Mouse (Mus musculus) ES-E14 (cell line): ENCODE measurements around the gene Lpcat2b. TPM values are rescaled to one million over a fixed set of nuclear protein-coding genes. Genes with fewer than 3 reads are reported as not detected.

Experiments used
- DNase-seq: peaks from one replicate; pipeline ENCODE4 v3.0.0-alpha.2; 2013; ENCODE audit warnings: low read depth, low spot score
- H3K27ac ChIP-seq: 2 replicates; pipeline ENCODE4 v1.5.1; 2012; ENCODE audit warnings: low read depth, mild to moderate bottlenecking, low read length, moderate library complexity, mixed read lengths; ENCODE audit not compliant: poor library complexity, insufficient read depth, severe bottlenecking
- H3K36me3 ChIP-seq: 2 replicates; pipeline ENCODE4 v1.6.1; 2012; ENCODE audit warnings: mild to moderate bottlenecking, low read length, moderate library complexity, mixed read lengths; ENCODE audit not compliant: control insufficient read depth, poor library complexity, insufficient read depth, severe bottlenecking
- H3K4me1 ChIP-seq, 2 experiments: fragments of 150-350 bp in 1 of 2; sonication (generic) in 1 of 2; 2 replicates each; pipeline ENCODE4 v1.6.1; 2012; ENCODE audit warnings: low read length in 2 of 2, mild to moderate bottlenecking in 1 of 2, mixed read lengths in 1 of 2; ENCODE audit not compliant: control insufficient read depth in 2 of 2, insufficient read depth in 2 of 2, poor library complexity in 1 of 2
- H3K4me3 ChIP-seq, 2 experiments: fragments of 150-350 bp in 1 of 2; sonication (generic) in 1 of 2; 2 replicates each; pipeline ENCODE4 v1.5.1; 2012; ENCODE audit warnings: low read length in 2 of 2, low read depth in 1 of 2, mild to moderate bottlenecking in 1 of 2, mixed read lengths in 1 of 2; ENCODE audit not compliant: insufficient read depth in 1 of 2, poor library complexity in 1 of 2, severe bottlenecking in 1 of 2
- H3K9ac ChIP-seq: 2 replicates; pipeline ENCODE4 v1.6.1; 2012; ENCODE audit warnings: low read depth, mild to moderate bottlenecking, low read length, mixed read lengths; ENCODE audit not compliant: poor library complexity, insufficient read depth, severe bottlenecking
- H3K9me3 ChIP-seq: fragments of 150-350 bp; sonication (generic); 2 replicates; pipeline ENCODE4 v1.6.1; 2012; ENCODE audit warnings: low read depth, mild to moderate bottlenecking, low read length; ENCODE audit not compliant: control insufficient read depth, insufficient read depth
- CHD2 ChIP-seq: IDR thresholded peaks from 2 replicates; pipeline ENCODE4 v1.6.1; 2014; ENCODE audit warnings: mild to moderate bottlenecking, low read depth, low read length, inconsistent platforms
- HCFC1 ChIP-seq: IDR thresholded peaks from 2 replicates; pipeline ENCODE4 v1.6.1; 2012; ENCODE audit warnings: low read length, inconsistent platforms, borderline replicate concordance; ENCODE audit not compliant: insufficient read depth
- MAFK ChIP-seq: IDR thresholded peaks from 2 replicates; pipeline ENCODE4 v1.6.1; 2014; ENCODE audit warnings: mild to moderate bottlenecking, low read depth, low read length, inconsistent platforms; ENCODE audit not compliant: insufficient read depth
- ZC3H11A ChIP-seq: IDR thresholded peaks from 2 replicates; pipeline ENCODE4 v1.6.1; 2012; ENCODE audit warnings: low read depth, mild to moderate bottlenecking, inconsistent platforms, low read length, borderline replicate concordance
- ZNF384 ChIP-seq: IDR thresholded peaks from 2 replicates; pipeline ENCODE4 v1.6.1; 2012; ENCODE audit warnings: low read depth, low read length, inconsistent platforms
- in situ Hi-C, 2 experiments: fragments of 600-800 bp; cut with MboI; formaldehyde crosslinking; loops; one replicate each; pipeline ENCODE4 v1.15.1; 2025; ENCODE audit warnings: low sequenced_read_pairs in 2 of 2, inconsistent platforms in 1 of 2; ENCODE audit not compliant: unreplicated experiment in 2 of 2
- total RNA-seq: library from RNA; depleted of rRNA; stranded (reverse); fragments of 300-350 nt; gene quantifications from 2 replicates; pipeline ENCODE4 v1.2.3, GENCODE M21; 2012

Lpcat2b gene
- total RNA-seq, 1 experiment = not detected

GRCm38 (mm10) chr5:107449620-107450019, 18.3 kb downstream of the Lpcat2b start:
- H3K4me3 ChIP-seq = no peak overlapping the region
- in situ Hi-C loops = no loop called here
- no peak for DNase-seq

DNA sequence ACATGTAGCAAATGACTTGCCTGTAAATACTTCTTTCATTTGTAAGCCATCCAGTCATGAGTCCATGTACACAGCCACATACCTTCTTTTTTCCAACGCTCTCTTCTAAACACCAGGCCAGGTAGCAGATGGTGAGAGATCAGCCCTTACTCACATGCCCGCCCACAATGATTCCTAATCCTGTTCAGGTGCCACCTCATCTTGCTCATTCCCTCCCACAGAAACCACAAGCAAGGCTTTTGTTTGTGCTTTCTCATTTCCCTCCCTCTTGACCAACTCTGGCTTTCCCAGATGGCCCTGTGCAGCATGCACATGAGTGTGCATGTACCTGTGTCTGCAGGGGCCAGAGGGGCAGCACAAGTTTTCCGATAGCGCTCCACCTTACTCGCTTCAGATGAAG, 18.9 kb downstream of the Lpcat2b start:
- H3K4me1 ChIP-seq = no peaks in the 10 kb centered on the region
- in situ Hi-C loops = no loop called here

More at GRCm38 (mm10) chr5:107449620-107450019, 18.3 kb downstream of the Lpcat2b start:
- Histone ChIP-seq H3K4me1 (no peaks in the 10 kb centered on the region), H3K36me3 (no peaks in the 10 kb centered on the region), H3K9me3 (no peaks in the 10 kb centered on the region), H3K27ac (no peak overlapping the region), H3K9ac (no peak overlapping the region)
- TF ChIP-seq ZNF384 (no peak), MAFK (no peak)

DNA sequence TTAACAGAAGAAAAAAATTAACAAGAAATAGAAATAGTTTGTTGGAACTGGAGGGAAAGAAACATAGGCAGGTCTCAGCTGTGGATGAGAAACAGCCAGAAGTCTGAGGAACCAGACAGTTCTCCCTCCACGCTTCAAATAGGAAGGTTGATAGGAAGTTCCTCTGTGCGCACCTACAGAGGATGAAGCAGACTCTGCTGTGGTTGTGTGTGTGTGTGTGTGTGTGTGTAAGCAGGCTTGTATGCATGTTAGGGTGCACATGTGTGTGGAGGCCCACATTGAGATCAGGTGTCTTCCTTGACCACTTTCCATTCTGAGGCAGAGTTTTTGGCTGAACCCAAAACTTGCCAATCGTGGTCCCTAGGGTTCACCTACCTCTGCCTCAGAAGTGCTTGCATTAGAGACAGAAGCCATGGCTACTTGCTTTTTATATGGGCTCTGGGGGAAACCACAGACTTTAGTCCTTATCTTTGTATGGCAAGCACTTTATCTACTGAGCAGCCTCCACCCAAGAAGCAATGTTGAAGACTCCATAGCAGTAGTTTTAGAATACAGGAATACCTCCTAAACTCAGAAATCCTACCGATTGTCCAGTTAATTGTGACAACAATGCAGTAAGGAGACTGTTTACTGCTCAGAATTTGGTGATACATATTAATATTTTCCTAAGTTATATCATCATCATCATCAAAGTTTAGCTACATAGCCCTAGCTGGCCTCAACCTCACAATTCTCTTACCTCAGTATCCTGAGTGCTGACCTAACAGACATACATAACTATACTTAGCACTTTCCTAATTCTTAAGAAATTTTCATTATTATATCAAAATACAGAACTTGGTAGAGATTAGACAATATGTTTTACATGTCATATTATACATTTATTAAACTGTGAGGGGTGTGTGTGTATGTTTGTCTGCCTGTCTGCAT, 31.1 kb downstream of the Lpcat2b start:
- TF ChIP-seq CHD2 (no peak), MAFK (no peak)
- Histone ChIP-seq H3K4me3 (no peak overlapping the region), H3K9me3 (no peaks in the 10 kb centered on the region), H3K9ac (no peak overlapping the region), H3K27ac (no peak overlapping the region), H3K4me1 (no peaks in the 10 kb centered on the region), H3K36me3 (no peaks in the 10 kb centered on the region)
- DNase-seq = no peak
- in situ Hi-C loops = no loop called here

More for the DNA sequence above, 18.9 kb downstream of the Lpcat2b start:
- Histone ChIP-seq H3K27ac (no peak overlapping the region), H3K9me3 (no peaks in the 10 kb centered on the region), H3K36me3 (no peaks in the 10 kb centered on the region), H3K9ac (no peak overlapping the region), H3K4me3 (no peak overlapping the region)
- no peak for TF ChIP-seq HCFC1
- TF ChIP-seq MAFK = no peak
- no peak for TF ChIP-seq ZNF384
- TF ChIP-seq ZC3H11A = no peak
- TF ChIP-seq CHD2 = no peak
- no peak for DNase-seq

- in situ Hi-C loops = no loop called here
- TF ChIP-seq HCFC1 (no peak), MAFK (no peak), ZC3H11A (no peak), CHD2 (no peak), ZNF384 (no peak)
- Histone ChIP-seq H3K4me1 (no peaks in the 10 kb centered on the region), H3K4me3 (no peak overlapping the region), H3K9ac (no peak overlapping the region), H3K9me3 (no peaks in the 10 kb centered on the region), H3K36me3 (no peaks in the 10 kb centered on the region), H3K27ac (no peak overlapping the region)
- no peak for DNase-seq
Measured at GRCm38 (mm10) chr5:107466501-107466900, 35.2 kb downstream of the Lpcat2b start.

- no peaks in the 10 kb centered on the region for H3K4me1 ChIP-seq
- no peaks in the 10 kb centered on the region for H3K9me3 ChIP-seq
- H3K4me3 ChIP-seq = no peak overlapping the region
- H3K36me3 ChIP-seq = no peaks in the 10 kb centered on the region
- DNase-seq = no peak
- H3K9ac ChIP-seq = no peak overlapping the region
- in situ Hi-C loops = no loop called here
- H3K27ac ChIP-seq = no peak overlapping the region
- TF ChIP-seq ZC3H11A (no peak), CHD2 (no peak), MAFK (no peak), HCFC1 (no peak), ZNF384 (no peak)
Measured at GRCm38 (mm10) chr5:107467098-107467497, 35.7 kb downstream of the Lpcat2b start.
